Comparison of ENCODE assay signal across 7 mouse cellular contexts in genomic region chr12:76376649-76377048, GRCm38 (mm10). TPM values are rescaled to one million over a fixed set of nuclear protein-coding genes. Genes with fewer than 3 reads are reported as not detected.
A peak's percentile ranks its signal among the peaks of the same experiment; 100 is the strongest.
DNase-seq lines count a peak whose midpoint lies in the region; ATAC-seq and TF ChIP-seq lines count a peak whose summit lies in the region.

No protein-coding gene starts in this region.

- TF ChIP-seq EP300 in CH12.LX (IDR thresholded peaks at IDR 0.05; ENCODE audit: low read length) = no peak

- no peak overlapping the region for H3K9ac ChIP-seq in intestine, postnatal 0 days (ENCODE audit: low read depth, low read length)
- H3K9ac ChIP-seq in intestine, embryonic 16.5 days (ENCODE audit: low read depth, low read length) = no peak overlapping the region
- peak overlapping the region; percentile 77 for H3K9ac ChIP-seq in CH12.LX (ENCODE audit: insufficient read depth, low read depth)
- peak overlapping the region; percentile 48 for H3K9ac ChIP-seq in liver, embryonic 11.5 days (ENCODE audit: low read depth, low read length)
- H3K9ac ChIP-seq in intestine, embryonic 15.5 days = no peak overlapping the region

- H3K4me2 ChIP-seq in intestine, postnatal 0 days (replicated peaks; ENCODE audit: low read depth) = no peak overlapping the region
- no peak overlapping the region for H3K4me2 ChIP-seq in intestine, embryonic 16.5 days (ENCODE audit: low read depth, low read length)
- H3K4me2 ChIP-seq in CH12.LX (ENCODE audit: insufficient read depth, low read depth, poor library complexity, severe bottlenecking) = peak overlapping the region; percentile 74
- peak overlapping the region; percentile 44; the same call in 1 of the 2 replicates for H3K4me2 ChIP-seq in liver, embryonic 11.5 days
- no peak overlapping the region for H3K4me2 ChIP-seq in intestine, embryonic 15.5 days (replicated peaks)

- dilution Hi-C loops in CH12.LX (cut with MboI; ENCODE audit: extremely low pct_ligation_motif_present, extremely low pct_unique_long_range_greater_than_20kb, low sequenced_read_pairs) = no loop called here

- in situ Hi-C loops in CH12.LX (cut with MboI; ENCODE audit: low pct_ligation_motif_present, low pct_unique_long_range_greater_than_20kb, low sequenced_read_pairs) = no loop called here

- H3K9me3 ChIP-seq in intestine, postnatal 0 days (ENCODE audit: control insufficient read depth) = no peaks in the 10 kb centered on the region
- H3K9me3 ChIP-seq in intestine, embryonic 16.5 days (ENCODE audit: control insufficient read depth, low read length) = no peaks in the 10 kb centered on the region
- H3K9me3 ChIP-seq in CH12.LX (replicated peaks; ENCODE audit: low read length) = peaks cover 3% of the 10 kb centered on the region
- H3K9me3 ChIP-seq in liver, embryonic 11.5 days (ENCODE audit: control insufficient read depth, low read length) = no peaks in the 10 kb centered on the region
- H3K9me3 ChIP-seq in intestine, embryonic 15.5 days = no peaks in the 10 kb centered on the region

- TF ChIP-seq POLR2A in CH12.LX (IDR thresholded peaks at IDR 0.05; ENCODE audit: low read depth, low read length) = no peak

- H3K4me3 ChIP-seq in intestine, postnatal 0 days (ENCODE audit: low read depth, low read length) = no peak overlapping the region
- no peak overlapping the region for H3K4me3 ChIP-seq in intestine, embryonic 16.5 days (ENCODE audit: low read length)
- peak overlapping the region in 1 of 3 experiments; percentile 47 for H3K4me3 ChIP-seq in CH12.LX (replicated peaks in 1 of 3; ENCODE audit: low read depth in 2 of 3, low read length in 2 of 3, poor library complexity in 1 of 3)
- H3K4me3 ChIP-seq in liver, embryonic 11.5 days (ENCODE audit: low read depth, low read length) = no peak overlapping the region
- H3K4me3 ChIP-seq in intestine, embryonic 15.5 days (replicated peaks) = no peak overlapping the region

- ATAC-seq in intestine, postnatal 0 days = peak; percentile 14; the same call in 1 of the 2 replicates
- no peak for ATAC-seq in intestine, embryonic 16.5 days
- peak; percentile 60 for ATAC-seq in liver, embryonic 11.5 days (replicated peaks; ENCODE audit: low FRiP score)
- no peak for ATAC-seq in intestine, embryonic 15.5 days

- 0 out of 2 replicates have a peak, but pooled peaks cover 6% of the 10 kb centered on the region for H3K4me1 ChIP-seq in intestine, postnatal 0 days (replicated peaks; ENCODE audit: control insufficient read depth, insufficient read depth, low read length)
- H3K4me1 ChIP-seq in intestine, embryonic 16.5 days (ENCODE audit: control insufficient read depth, insufficient read depth, low read length) = peaks cover 21% of the 10 kb centered on the region
- H3K4me1 ChIP-seq in CH12.LX (ENCODE audit: control insufficient read depth in 1 of 2, insufficient read depth in 2 of 2) = peaks cover 5 to 56% of the 10 kb centered on the region in 2 experiments; a peak in 3 of 4 replicates
- H3K4me1 ChIP-seq in liver, embryonic 11.5 days (replicated peaks; ENCODE audit: control insufficient read depth, insufficient read depth, low read length) = peaks cover 63% of the 10 kb centered on the region
- peaks cover 17% of the 10 kb centered on the region for H3K4me1 ChIP-seq in intestine, embryonic 15.5 days (replicated peaks)

- WGBS in intestine, postnatal 0 days = 40% methylated on average over 7 of the region's 7 CpGs
- WGBS in intestine, embryonic 16.5 days = 52% methylated on average over 7 of the region's 7 CpGs
- 35% methylated on average over 7 of the region's 7 CpGs for WGBS in liver, embryonic 11.5 days
- WGBS in intestine, embryonic 15.5 days = 55% methylated on average over 7 of the region's 7 CpGs

- H3K79me2 ChIP-seq in CH12.LX (replicated peaks; ENCODE audit: control insufficient read depth, extremely low read depth, insufficient read depth, poor library complexity, severe bottlenecking) = peaks cover 83% of the 10 kb centered on the region

- H3K27me3 ChIP-seq in intestine, postnatal 0 days (replicated peaks; ENCODE audit: control insufficient read depth, insufficient read depth, low read length) = no peaks in the 10 kb centered on the region
- no peaks in the 10 kb centered on the region for H3K27me3 ChIP-seq in intestine, embryonic 16.5 days (replicated peaks; ENCODE audit: control insufficient read depth, insufficient read depth, low read length)
- no peaks in the 10 kb centered on the region for H3K27me3 ChIP-seq in CH12.LX (replicated peaks)
- H3K27me3 ChIP-seq in liver, embryonic 11.5 days (replicated peaks; ENCODE audit: control insufficient read depth, insufficient read depth, low read length) = no peaks in the 10 kb centered on the region
- no peaks in the 10 kb centered on the region for H3K27me3 ChIP-seq in intestine, embryonic 15.5 days (replicated peaks)

- DNase-seq in CH12.LX (ENCODE audit: extremely low read depth) (peak; percentile 76), ZHBTc4 (ENCODE audit: low read depth, low spot score) (peak; percentile 72)
- DNase-seq in liver, embryonic 11.5 days (ENCODE audit: low spot score) = no peak
- peak; percentile 56 to 65 for DNase-seq in spleen, postnatal 4 days (ENCODE audit: low spot score in 2 of 2)

- no peaks in the 10 kb centered on the region for H3K36me3 ChIP-seq in intestine, postnatal 0 days (ENCODE audit: control insufficient read depth, insufficient read depth)
- no peaks in the 10 kb centered on the region for H3K36me3 ChIP-seq in intestine, embryonic 16.5 days (ENCODE audit: control insufficient read depth, insufficient read depth, low read length)
- H3K36me3 ChIP-seq in CH12.LX (replicated peaks in 1 of 2; ENCODE audit: control insufficient read depth in 1 of 2, insufficient read depth in 1 of 2, low read length in 1 of 2) = peaks cover 12 to 33% of the 10 kb centered on the region in 2 experiments
- H3K36me3 ChIP-seq in liver, embryonic 11.5 days (ENCODE audit: control insufficient read depth, insufficient read depth, low read length) = no peaks in the 10 kb centered on the region
- H3K36me3 ChIP-seq in intestine, embryonic 15.5 days = no peaks in the 10 kb centered on the region

- TF ChIP-seq CTCF in intestine, postnatal 0 days (IDR thresholded peaks at IDR 0.05; ENCODE audit: low read depth) = peak; percentile 77
- TF ChIP-seq CTCF in CH12.LX (conservative IDR thresholded peaks at IDR 0.05 in 1 of 2, IDR thresholded peaks at IDR 0.05 in 1 of 2; ENCODE audit: low read depth in 2 of 2, low read length in 2 of 2) = peak; percentile 67 to 74; a peak in 3 of 4 replicates

- peak; percentile 48 for TF ChIP-seq RAD21 in CH12.LX (IDR thresholded peaks at IDR 0.05; ENCODE audit: low read depth, low read length)

- no peak overlapping the region for H3K27ac ChIP-seq in intestine, postnatal 0 days (ENCODE audit: low read depth, low read length)
- no peak overlapping the region for H3K27ac ChIP-seq in intestine, embryonic 16.5 days (ENCODE audit: low read length)
- peak overlapping the region; percentile 99 for H3K27ac ChIP-seq in CH12.LX (ENCODE audit: insufficient read depth, low read depth)
- H3K27ac ChIP-seq in liver, embryonic 11.5 days (ENCODE audit: low read depth, low read length) = peak overlapping the region; percentile 30
- H3K27ac ChIP-seq in intestine, embryonic 15.5 days = no peak overlapping the region

RNA-seq across cellular contexts. Expression of gene Zbtb1, which starts 6.6 kb away (rescaled TPM):
- polyA plus RNA-seq in intestine, postnatal 0 days (2015; fragmentation: Nextera tagmentation; extraction: Ambion mirVana) = 3.3 and 3.4 TPM in 2 replicates
- 5.4 and 5.6 TPM in 2 replicates for polyA plus RNA-seq in intestine, embryonic 16.5 days (2015; fragmentation: Nextera tagmentation; extraction: Ambion mirVana)
- total RNA-seq in CH12.LX (2012; rRNA removed) = 6.4 and 7.5 TPM in 2 replicates
- 22.0 and 24.9 TPM in 2 replicates for total RNA-seq in CH12.LX (2014; rRNA removed)
- polyA plus RNA-seq in CH12.LX (2012; ENCODE audit: insufficient read length, low read depth) = 16.0 and 17.1 TPM in 2 replicates
- 9.4 and 11.1 TPM in 2 replicates for polyA plus RNA-seq in liver, embryonic 11.5 days (2014; fragmentation: Nextera tagmentation; extraction: Ambion mirVana)
- 6.7 and 7.6 TPM in 2 replicates for polyA plus RNA-seq in intestine, embryonic 15.5 days (2015; fragmentation: Nextera tagmentation; extraction: Ambion mirVana)

RNA-seq across cellular contexts. Expression of gene Zbtb25, which starts 7.2 kb away (rescaled TPM):
- 4.3 and 5.2 TPM in 2 replicates for polyA plus RNA-seq in intestine, postnatal 0 days (2015; fragmentation: Nextera tagmentation; extraction: Ambion mirVana)
- polyA plus RNA-seq in intestine, embryonic 16.5 days (2015; fragmentation: Nextera tagmentation; extraction: Ambion mirVana) = 8.8 and 9.4 TPM in 2 replicates
- total RNA-seq in CH12.LX (2012; rRNA removed) (7.3 TPM in 2 replicates), CH12.LX (2014; rRNA removed) (6.6 and 7.2 TPM in 2 replicates)
- polyA plus RNA-seq in CH12.LX (2012; ENCODE audit: insufficient read length, low read depth) = 8.5 and 18.7 TPM in 2 replicates
- 14.3 and 16.6 TPM in 2 replicates for polyA plus RNA-seq in liver, embryonic 11.5 days (2014; fragmentation: Nextera tagmentation; extraction: Ambion mirVana)
- 11.7 and 12.4 TPM in 2 replicates for polyA plus RNA-seq in intestine, embryonic 15.5 days (2015; fragmentation: Nextera tagmentation; extraction: Ambion mirVana)

RNA-seq across cellular contexts. Expression of gene Hspa2, which starts 27.3 kb away (rescaled TPM):
- 16.9 and 23.5 TPM in 2 replicates for polyA plus RNA-seq in intestine, postnatal 0 days (2015; fragmentation: Nextera tagmentation; extraction: Ambion mirVana)
- 11.6 and 12.5 TPM in 2 replicates for polyA plus RNA-seq in intestine, embryonic 16.5 days (2015; fragmentation: Nextera tagmentation; extraction: Ambion mirVana)
- 4.7 and 5.3 TPM in 2 replicates for total RNA-seq in CH12.LX (2012; rRNA removed)
- 3.4 and 3.6 TPM in 2 replicates for total RNA-seq in CH12.LX (2014; rRNA removed)
- 3.4 and 3.8 TPM in 2 replicates for polyA plus RNA-seq in CH12.LX (2012; ENCODE audit: insufficient read length, low read depth)
- polyA plus RNA-seq in liver, embryonic 11.5 days (2014; fragmentation: Nextera tagmentation; extraction: Ambion mirVana) = 4.2 and 5.4 TPM in 2 replicates
- polyA plus RNA-seq in intestine, embryonic 15.5 days (2015; fragmentation: Nextera tagmentation; extraction: Ambion mirVana) = 10.1 and 11.9 TPM in 2 replicates

RNA-seq across cellular contexts. Expression of gene Ppp1r36, which starts 40.7 kb away (rescaled TPM):
- polyA plus RNA-seq in intestine, postnatal 0 days (2015; fragmentation: Nextera tagmentation; extraction: Ambion mirVana) = 0.90 and 1.1 TPM in 2 replicates
- 0.99 and 1.5 TPM in 2 replicates for polyA plus RNA-seq in intestine, embryonic 16.5 days (2015; fragmentation: Nextera tagmentation; extraction: Ambion mirVana)
- not detected in 2 replicates for total RNA-seq in CH12.LX (2012; rRNA removed)
- total RNA-seq in CH12.LX (2014; rRNA removed) = not detected in 2 replicates
- not detected in 2 replicates for polyA plus RNA-seq in CH12.LX (2012; ENCODE audit: insufficient read length, low read depth)
- polyA plus RNA-seq in liver, embryonic 11.5 days (2014; fragmentation: Nextera tagmentation; extraction: Ambion mirVana) = 0.51 TPM in 2 replicates
- 1.1 and 1.5 TPM in 2 replicates for polyA plus RNA-seq in intestine, embryonic 15.5 days (2015; fragmentation: Nextera tagmentation; extraction: Ambion mirVana)

RNA-seq across cellular contexts. Expression of gene Akap5, which starts 52.0 kb away (rescaled TPM):
- 0.85 and 1.1 TPM in 2 replicates for polyA plus RNA-seq in intestine, postnatal 0 days (2015; fragmentation: Nextera tagmentation; extraction: Ambion mirVana)
- polyA plus RNA-seq in intestine, embryonic 16.5 days (2015; fragmentation: Nextera tagmentation; extraction: Ambion mirVana) = 2.6 and 2.8 TPM in 2 replicates
- total RNA-seq in CH12.LX (2012; rRNA removed) = 0.38 and 0.67 TPM in 2 replicates
- total RNA-seq in CH12.LX (2014; rRNA removed) = 0.27 and 0.32 TPM in 2 replicates
- polyA plus RNA-seq in CH12.LX (2012; ENCODE audit: insufficient read length, low read depth) = 0.76 and 0.89 TPM in 2 replicates
- 2.4 and 2.8 TPM in 2 replicates for polyA plus RNA-seq in liver, embryonic 11.5 days (2014; fragmentation: Nextera tagmentation; extraction: Ambion mirVana)
- 2.7 and 3.3 TPM in 2 replicates for polyA plus RNA-seq in intestine, embryonic 15.5 days (2015; fragmentation: Nextera tagmentation; extraction: Ambion mirVana)

Comparison
In these comparisons a context has a peak if more than half of its experiments do, and no peak if none do; other contexts are left out.
1. ATAC-seq: peak in intestine, postnatal 0 days (single experiment) and liver, embryonic 11.5 days (single experiment); none in intestine, embryonic 16.5 days (single experiment) and intestine, embryonic 15.5 days (single experiment).
2. H3K27ac ChIP-seq: peak in CH12.LX (single experiment) and liver, embryonic 11.5 days (single experiment); none in intestine, postnatal 0 days (single experiment), intestine, embryonic 16.5 days (single experiment) and intestine, embryonic 15.5 days (single experiment).
3. H3K4me2 ChIP-seq: peak in CH12.LX (single experiment) and liver, embryonic 11.5 days (single experiment); none in intestine, postnatal 0 days (single experiment), intestine, embryonic 16.5 days (single experiment) and intestine, embryonic 15.5 days (single experiment).
4. H3K9ac ChIP-seq: peak in CH12.LX (single experiment) and liver, embryonic 11.5 days (single experiment); none in intestine, postnatal 0 days (single experiment), intestine, embryonic 16.5 days (single experiment) and intestine, embryonic 15.5 days (single experiment).